Mouse (Mus musculus): ENCODE measurements at regions not wholly inside any gene's neighbourhood (a gene's known extent, or its start where the extent isn't known, plus 50 kb on each side); places are given as distances from the start of the nearest gene placed in this dataset.
"Not testable (repeated sequence)": the region's sequence is repeated elsewhere in the genome, so short reads cannot be mapped to it uniquely, and the experiment has no call there.

DNA sequence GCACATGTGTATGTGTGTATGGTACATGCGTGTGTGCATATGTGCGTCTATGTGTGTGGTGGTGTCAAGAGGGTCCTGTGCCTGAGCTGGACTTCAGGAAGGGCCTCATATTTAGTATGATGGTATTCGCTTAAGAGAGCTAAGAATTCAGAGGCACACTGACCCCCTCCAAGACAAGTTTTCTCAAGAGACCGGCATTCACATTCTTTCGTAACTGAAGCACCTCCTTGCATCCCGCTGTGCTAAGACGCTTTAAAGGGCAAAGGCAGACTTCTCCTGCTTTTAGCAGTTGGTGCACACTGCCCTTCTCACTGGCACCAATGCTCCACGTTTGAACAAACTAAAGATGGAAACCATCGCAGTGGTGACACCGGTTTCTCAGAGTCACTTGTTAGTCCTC, 110.3 kb upstream of the Shb start:
- DNase-seq: no peak

DNA sequence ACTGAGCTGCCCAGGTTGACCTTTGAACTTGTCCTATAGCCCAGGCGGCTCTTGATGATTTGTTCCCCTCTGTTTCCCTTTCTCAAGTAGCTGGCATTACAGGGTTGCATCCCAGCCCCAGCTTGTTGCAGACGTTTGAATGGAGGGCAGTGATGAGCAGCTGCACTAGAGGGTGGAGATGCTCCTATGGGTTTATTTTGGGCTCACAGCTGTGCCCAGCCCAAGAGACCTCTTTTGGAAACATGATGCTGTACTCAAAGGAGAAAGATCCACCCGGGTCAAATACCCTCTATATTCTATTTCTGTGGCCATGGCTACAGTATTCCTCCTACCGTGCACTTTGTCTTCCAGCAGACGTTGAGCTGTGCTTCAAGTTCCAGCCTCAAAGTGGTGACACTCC, 109.0 kb upstream of the Shb start:
- no peak for DNase-seq

DNA sequence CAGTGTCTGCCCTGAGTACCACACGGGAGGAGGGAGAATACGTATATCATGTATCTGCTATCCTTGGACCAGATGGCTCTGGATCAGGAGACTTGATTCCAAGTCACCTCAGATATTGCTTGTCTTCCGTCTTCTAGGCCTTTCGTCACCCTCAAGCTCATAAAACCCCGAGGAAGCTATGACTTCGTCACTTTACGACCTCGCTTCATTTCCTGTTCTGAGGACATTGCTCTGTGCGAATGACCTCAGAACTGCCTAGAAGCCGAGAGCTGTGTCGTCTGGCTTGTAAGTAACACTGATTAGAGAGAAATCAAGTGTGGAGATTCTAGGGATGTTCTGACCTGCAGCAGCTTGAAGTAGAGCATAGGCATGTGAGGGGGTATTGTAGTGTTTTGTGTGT, 108.4 kb upstream of the Shb start:
- DNase-seq: no peak

DNA sequence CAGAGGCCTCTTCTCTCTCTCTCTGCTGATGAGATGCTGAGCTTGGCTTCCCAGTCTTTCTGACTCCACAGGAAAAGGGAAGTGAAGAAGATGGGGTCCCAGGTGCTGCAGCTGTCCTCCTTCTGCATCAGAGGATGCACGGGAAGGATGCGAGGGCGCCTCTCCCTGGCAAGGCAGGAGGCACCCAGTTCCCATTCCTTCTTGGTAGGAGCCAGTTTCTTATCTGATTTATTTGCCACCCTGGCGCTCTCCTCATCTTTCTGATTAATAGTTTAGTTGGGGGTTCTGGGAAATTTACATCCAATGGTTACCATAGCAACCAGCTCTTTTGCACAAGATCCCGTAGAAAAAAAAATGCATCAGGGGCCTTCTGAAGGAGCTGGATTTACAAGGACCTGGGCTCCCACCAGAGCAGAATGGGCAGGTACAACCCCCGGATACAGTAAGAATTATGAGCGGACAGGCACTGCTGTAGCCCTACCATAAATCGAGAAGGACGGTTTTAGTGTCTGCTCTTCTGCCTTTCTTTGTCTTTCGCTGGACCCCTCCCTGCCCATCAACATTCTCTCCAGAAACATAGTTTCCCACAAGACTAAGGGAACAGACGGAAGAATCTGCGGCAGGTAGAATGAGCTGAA, 107.2 kb upstream of the Shb start:
- no peak for DNase-seq

DNA sequence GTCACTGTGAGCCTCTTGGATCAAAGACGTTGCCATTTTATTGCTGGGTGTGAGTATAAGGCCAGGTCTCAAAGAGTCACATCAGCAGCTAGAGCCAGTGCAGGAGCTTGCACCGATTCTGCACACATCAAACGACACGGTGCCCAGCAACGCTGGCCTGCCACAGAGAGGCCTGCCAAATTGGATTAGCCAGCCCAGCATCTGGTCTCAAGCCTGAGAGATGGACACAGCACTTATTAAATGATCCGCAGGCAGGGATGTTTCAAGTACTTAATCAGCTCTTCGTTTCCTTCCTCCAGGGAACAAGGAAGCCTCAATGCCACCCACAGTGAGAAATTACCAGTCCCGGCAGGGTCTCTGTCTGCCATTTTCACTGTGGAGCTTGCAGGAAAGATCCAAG, 106.1 kb upstream of the Shb start:
- no peak for DNase-seq

DNA sequence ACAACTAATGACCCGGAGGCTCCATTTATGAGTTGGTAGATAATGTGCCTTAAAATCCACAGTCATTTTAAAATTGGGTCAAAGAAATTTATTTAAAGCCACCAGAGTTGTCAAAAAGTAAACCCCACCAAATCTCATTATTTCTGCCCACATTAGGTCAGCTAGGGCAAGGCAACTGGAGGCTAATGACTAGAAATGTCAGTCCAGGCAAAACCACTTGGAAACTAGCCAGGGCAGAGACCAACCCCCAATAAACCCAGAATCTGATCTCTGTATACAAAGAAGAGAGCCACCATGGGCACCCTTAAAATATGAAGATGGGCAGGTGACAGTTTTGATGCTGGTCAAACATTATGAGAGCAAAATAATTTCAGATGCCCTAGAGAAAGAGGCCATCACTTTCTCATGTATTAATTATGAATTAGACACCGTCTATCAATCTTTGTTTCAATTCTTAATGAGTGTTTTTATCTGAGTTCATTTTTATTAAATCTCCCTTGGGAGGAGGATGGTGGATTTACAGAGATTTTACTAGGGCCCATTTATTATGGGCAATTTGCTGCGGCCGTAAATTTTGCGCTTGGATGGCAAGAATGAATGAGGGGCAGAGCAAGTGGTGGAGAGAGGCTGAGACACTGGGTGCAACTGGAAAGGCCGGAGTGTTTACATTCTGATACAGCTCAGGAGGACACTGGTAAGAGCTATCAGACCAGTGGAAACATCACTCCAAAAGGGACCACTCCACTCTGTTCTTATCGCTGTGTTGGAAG, 99.2 kb upstream of the Shb start:
- no peak for DNase-seq

DNA sequence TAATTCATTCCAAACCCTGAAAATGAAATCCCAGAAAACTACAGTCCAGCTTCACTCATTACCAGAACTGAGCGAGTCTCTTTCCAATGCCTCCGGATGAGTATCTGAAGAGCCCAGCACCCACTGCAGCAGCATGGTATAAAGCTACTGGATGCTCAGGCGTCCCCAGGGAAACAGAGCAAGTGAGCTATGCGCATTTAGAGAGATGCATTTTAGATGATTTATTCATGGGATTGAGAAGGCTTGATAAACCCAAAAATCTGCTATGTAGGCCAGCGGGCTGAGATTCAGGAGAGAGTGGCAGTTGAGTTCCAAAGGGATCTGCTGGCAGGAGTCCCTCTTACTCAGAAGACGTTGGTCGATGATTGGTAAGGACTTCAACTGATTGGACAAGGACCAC, 93.4 kb upstream of the Shb start:
- DNase-seq: no peak

DNA sequence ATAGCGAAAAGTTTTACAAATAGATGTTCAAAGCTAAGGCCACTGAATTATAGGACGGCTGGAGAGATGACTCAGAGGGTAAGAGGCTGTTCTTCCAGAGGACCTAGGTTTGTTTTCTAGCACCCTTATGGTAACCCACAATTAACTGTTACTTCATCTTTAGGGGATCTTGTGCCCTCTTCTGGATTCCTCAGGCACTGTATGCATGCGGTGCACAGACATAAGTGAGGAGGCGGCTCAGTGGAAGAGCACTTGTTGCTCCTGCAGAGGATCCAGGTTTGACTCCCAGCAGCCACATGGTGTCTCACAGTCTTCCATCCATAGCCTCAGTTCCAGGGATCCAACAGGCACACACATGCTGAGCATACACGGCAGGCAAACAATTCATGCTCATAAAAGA, 89.7 kb upstream of the Shb start:
- no peak for DNase-seq

DNA sequence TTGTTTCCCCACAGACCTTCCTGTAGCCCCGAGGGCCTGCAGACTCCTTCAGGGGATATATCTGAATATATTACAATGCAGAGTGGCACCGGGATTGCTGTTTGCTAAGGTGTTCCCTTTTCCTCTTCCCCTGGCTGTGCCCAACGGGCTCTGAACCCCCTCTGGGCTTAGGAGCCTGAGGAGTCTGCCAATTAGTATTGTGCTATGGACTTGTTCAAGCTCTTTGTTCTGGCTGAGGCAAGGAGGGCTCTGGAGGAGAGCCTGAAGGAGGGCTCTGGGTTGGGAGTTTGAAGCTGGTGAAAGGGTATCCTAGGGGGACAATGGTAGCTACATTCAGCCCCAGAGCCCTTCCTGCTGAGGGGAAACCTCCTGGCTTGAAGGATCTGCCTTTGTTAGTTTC, 84.9 kb upstream of the Shb start:
- DNase-seq: no peak

DNA sequence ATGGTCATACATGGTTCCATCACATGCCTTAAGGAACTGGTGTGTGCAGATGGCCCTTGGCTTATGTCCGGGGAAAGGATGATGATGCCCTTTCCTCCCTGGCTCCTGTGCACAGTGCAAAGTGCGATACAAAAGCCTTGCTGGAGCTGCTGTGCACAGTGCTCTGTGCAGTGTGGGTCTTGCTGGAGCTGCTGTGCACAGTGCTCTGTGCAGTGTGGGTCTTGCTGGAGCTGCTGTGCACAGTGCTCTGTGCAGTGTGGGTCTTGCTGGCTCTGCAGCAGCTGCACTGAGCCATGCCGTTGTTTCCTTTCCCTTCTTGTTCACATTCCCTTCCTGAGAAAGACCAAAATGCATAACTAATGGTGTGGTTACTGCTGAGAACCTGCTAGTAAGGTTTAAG, 81.2 kb upstream of the Shb start:
- not testable (repeated sequence) for DNase-seq

DNA sequence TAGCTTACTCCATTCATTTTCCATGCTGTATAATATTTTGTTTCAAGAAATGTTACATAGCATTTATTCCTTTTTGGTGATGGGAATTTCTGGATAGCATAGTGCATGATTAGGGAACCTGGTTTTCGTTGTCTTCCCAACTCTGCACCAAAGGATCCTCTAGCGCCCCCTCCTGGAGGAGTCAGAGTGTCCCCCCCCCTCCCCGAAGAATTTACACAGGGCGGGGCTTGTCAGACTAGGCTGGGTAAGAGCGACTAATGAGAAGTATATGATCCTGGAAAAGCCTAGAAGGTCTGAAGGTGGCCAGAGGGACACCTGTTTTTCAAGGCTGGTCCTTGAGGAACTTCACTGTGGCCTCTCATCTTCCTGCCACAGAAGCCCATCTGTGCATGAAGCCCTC, 79.9 kb upstream of the Shb start:
- DNase-seq: peak in 1 of 2 experiments; percentile 33

DNA sequence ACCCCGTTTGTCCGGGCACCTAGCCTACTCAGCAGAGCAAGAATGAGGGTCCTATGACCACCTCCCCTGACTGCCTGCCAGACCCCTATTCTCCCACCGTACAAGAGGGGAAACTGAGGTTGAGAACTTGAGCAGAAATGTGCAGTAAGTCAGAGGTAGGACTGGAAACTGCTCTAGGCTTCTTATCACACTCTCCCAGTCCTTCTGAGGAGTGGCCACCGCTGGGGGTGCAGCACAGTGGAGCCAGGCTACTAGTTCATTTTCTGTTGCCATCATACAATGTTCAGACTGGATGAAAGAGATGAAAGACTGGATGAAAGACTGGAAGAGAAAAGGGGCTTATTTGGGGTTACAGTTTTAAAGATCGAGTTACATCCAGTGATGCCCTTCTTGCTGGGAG, 78.7 kb upstream of the Shb start:
- DNase-seq: no peak

DNA sequence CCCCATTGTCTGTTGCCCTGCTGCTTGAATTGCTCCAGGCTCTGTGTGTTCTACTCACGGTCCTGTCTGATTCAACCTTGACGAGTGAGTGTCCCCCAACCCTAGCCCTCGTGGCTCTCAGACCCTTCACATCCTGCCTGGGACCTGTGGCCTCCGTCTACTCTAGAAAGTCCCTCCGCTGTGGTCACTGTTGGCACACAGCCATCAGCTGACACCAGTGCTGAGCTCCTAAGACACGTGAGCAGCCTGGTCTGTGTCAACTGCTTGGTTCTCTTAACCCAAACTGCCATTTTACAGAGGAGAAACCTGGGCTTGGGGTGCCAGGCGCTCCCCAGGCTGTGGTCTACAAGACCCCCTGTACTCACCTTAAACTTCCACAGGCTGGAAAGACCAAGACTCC, 74.3 kb upstream of the Shb start:
- DNase-seq: peak in 1 of 2 experiments; percentile 18

DNA sequence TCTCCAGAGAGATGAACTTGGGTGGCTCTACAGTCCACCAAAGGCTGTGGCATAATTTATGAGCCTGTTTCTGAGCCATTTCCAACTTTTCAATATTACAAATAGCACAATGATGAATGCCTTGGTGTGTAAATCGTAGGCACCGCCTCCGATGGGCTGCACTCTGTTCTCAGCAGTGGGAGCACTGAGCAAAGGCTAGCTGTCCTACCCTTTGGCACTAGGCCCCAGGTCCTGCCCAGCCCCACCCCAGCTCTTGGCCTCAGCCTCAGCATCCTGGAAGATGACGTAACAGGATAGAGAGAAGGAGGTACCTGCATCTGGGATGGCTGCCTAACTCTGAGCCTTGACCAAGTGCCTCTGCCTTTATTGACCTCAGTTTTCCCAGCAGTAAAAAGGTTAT, 73.4 kb upstream of the Shb start:
- DNase-seq: no peak

DNA sequence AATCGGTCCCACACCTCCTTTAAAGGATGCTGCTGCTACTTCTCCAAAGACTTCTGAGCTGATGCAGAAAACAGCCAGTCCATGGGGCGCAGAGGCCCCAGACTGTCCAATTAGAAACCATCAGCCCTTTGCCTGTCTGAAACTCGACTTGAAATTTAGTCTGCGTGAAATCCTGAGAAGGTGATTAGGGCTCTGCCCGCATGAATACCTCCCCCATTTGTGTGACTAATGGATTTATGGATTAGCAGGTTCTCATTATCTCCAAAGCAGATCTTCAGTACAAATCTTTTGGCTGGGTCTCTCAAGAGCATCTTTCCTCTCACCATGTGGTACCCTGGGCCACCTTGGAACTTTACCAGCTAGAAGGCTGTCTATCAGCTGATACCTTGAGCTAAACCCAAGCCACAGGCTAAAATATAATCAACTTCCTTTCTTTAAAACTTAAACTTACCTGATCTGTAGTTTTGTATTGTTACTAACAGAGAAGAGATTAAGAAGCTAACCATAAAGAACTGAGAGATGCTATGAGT, 72.1 kb upstream of the Shb start:
- peak; percentile 16 to 45 for DNase-seq

DNA sequence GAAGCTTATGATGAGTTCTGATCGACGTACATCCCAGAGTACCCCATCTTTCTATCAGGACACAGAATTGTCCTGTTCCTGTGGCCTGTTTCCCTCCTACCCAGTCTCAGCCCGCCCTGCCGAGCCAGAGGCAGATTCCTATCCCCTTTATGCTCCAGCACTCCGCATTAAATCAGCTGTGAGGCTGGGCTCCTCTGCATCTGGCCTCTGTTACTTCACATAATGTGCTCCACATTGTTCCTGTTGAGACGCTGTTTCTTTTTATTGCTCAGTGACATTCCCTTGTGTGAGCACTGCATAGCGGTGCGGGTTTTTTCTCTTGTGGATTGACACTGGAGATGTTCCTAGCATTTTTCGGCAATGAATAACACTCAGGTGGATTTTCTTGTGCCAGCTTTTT, 68.2 kb upstream of the Shb start:
- no peak for DNase-seq

DNA sequence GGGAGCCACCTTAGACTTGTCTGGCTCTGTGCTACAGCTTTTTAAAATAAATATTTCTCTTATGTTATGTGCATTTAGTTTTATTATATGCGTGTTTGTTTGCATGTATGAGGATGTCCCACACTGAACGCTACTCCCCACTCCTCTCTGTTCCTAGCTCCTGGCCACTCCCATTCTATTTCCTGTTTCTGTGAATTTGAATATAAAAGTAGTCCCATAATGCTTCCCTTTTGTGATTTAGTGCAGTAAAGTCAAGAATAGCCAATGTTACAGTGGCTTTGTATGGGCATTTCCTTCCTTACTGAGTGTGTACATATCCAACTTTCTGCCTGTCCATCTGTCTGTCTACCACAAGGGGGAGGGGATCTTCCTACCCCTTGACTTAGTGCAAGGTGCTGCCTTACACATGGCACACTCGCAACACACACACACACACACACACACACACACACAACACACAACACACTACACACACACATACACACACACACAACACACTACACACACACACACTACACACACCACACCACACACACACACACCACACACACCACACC, 61.2 kb upstream of the Shb start:
- DNase-seq: no peak

DNA sequence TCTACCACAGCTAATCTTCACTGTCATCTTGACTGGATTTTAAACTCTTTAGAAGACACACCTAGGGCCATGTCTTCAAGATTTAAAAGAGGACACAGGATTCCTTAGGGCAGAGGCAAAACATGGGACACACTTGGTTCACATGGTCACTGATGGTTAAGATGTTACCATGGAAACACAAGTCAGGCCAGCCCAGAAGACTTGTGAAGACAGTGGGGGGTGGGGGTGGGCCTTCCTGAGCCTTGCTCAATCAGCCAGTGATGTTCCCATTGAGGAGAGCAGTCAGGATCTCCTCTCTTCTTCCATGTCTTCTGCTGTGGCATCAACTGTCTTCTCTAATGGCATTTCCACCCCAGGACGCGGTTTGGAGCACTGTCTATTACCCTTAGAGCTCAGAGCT, 60.5 kb upstream of the Shb start:
- DNase-seq: no peak

DNA sequence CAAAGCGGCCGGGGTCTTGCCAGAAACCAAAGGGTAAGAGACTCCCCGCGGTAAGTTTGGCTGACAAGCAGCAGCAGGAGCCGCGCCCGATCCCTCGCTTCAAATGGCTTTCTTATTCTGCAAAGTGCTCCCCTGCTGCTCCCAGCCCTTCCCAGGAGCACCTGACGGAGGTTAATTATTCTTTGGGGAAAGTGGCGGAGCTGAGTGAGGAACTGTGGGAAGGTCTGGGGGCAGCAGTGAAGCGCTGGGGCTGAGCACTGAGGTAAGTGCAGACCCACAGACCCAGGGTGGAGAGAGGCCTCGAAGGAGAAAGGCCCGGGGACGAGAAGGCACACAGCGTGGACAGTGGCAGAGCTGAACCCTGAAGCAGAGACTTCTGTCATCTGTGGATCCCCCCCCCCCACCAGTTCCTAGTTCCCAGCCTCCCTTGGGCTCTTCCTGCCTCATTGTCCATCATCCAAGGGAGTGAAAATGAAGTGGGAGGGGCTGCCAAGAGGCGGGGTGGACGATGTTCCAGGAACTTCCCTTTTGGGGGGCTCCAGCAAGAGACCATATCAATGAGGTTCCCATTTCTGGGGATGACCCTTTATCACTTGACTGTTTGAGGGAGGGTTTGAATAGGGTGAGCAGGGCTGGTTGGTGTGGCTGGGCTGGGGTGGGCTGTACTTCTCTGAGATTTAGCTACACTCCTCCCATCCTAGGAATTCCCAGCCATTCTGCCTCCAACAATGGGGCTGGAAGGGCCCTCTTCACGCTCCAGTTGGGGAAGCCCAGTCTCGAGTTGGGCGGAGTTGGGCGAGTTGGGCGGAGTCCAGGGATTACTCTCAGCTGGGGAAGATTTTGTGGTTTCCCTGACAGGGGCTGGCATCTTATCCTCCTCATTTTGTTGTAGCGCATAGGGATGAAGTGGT, 59.4 kb upstream of the Shb start:
- no peak for DNase-seq

DNA sequence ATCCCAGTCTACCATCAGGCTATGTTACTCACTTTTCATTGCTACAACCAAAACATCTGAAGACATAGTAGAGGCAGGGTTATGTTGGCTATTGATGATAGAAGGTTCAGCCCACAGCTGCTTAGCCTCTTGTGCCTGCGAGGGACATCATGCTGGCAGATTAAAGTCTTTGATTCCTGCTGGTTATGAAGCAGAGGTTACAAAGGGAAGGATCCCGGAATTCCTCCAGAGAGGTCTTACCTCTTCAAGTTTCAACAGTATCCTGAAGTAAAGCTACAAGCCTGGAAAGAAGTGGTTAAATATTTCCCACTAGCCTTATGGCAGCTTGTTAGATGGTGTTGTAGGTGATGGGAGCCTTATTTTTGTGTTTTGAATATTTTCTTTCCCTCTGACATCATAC, 58.6 kb upstream of the Shb start:
- no peak for DNase-seq

DNA sequence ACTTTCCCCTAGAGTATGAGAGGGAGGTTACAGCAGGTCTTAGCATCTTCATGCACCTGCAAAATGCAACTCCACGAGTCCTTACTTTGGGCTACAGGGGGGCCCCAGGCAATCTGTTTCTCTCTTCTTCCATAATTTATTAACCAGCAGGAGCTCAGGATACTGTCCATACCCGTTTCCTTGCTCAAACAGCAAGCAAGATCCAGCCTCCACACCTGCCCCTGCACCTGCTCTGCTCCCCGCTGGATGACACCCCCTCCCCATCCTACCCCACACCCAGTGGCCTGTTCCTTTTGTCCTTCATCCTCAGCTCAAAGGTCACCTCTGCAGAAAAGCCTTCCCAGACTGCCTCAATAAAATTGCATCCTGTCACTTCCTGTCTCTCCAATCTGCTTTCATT, 56.1 kb upstream of the Shb start:
- no peak for DNase-seq

DNA sequence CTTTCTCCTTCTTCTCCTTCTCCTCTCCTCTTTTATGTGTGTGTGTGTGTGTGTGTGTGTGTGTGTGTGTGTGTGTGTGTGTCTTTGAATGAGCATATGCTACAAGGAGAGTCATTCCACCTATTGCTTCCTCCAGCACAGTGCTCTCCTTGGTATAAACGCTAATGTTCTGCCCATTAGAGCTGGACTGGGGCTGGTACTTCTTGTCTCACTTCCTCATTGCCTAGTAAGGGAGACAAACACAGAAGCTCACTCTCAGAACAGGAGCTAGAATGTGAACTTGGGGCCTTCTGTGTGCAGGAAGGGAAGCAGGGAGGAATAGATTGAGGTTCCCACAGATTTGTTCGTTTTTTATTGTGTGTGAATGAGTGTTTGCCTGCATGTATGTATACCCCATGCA, 54.9 kb upstream of the Shb start:
- no peak for DNase-seq

DNA sequence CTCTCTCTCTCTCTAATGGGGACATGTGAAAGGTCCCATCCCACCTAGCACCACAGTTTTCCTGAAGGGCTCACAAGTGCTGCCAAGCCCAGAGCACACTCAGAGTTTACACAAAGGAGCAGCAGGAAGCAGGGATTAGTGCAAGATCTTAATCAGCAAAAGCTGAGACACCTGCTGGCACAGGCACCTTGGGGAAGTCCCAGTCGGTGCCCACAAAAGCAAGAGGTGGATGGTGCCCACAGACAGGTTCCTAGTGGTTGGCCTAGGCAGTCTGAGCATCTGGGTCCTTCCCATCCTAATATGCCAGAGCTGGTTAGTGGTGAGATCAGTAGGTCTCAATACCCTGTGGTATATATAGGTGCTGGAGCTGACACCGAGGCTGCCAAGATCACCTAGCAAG, 54.0 kb upstream of the Shb start:
- DNase-seq: no peak
